Mouse (Mus musculus) v-Abl transformed pro-B cells (cell line): ENCODE results near the gene Nsfl1c.
"Not testable (repeated sequence)": the region's sequence is repeated elsewhere in the genome, so short reads cannot be mapped to it uniquely, and the experiment has no call there.

Experiments
- in situ Hi-C, 2 experiments: fragments of 400-800 bp; cut with MboI; formaldehyde crosslinking; loops; one replicate each; pipeline ENCODE4 v1.15.1; 2025; ENCODE audit not compliant: unreplicated experiment in 2 of 2

The Nsfl1c gene

DNA sequence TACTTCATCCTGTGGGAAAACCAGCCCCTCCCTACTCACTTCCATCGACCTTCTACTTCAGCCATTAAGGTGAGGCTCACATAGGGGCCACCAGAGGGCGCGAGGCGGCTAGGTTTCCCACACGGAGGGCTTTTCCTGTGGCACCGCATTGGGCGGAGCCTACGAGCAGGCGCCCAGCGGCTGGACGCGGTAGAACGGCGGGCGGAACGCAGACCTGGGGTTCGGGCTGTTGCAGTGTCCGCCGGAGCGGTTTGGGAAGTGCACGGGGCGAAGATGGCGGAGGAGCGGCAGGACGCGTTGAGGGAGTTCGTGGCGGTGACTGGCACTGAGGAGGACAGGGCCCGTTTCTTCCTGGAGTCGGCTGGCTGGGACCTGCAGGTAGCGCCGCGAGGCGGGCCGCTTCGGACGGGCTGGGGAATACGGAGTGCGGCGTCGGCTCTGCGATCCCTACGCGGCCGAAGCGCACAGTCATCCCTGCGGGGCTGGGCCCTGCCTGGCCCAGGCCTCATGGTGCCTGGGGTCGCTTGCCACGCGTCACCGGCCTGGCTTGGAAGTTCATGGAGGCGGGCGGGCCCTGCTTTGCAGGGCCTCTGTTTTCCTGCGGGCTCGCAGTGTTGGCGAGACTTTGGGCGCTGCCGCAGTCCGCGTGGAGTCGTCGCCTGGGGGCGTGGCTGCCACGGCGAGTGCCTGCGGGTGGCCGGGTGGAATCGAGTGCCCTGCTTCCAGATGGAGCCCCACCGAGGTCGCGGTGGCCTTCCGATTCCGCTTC lies at the start of gene Nsfl1c:
Nsfl1c (plus strand) TSS at position 148 of the 769 bp plus-strand sequence.
- in situ Hi-C loops: loop anchor here (5.0 to 10.0 kb wide), 5 partner anchors 191 to 819 kb away; partner anchors contain the start of gene Psmf1 (in 2 of the 2)

DNA sequence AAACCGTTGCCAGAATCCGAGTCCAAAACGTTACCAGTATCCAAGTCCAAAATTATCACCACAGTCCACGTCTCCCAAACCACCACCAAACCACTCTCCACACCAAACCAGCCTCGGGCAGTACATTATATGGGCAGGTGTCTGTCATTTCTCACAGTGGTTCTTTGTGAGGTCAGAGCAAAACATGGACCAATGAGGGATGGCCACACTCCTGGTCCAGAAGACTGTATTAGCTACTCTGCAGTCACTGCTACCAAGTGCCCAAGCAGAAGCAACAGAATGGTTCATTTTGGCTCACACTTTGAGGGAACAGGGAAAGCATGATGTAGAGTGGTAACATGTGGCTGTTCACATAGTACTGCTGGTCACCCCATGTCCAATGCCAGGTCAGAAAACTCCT lies 17.9 kb upstream of the Nsfl1c start, which contains the start of gene 4921509C19Rik:
4921509C19Rik (minus strand) TSS at position 101 of the 400 bp plus-strand sequence.
- in situ Hi-C loops: not testable (repeated sequence)

DNA sequence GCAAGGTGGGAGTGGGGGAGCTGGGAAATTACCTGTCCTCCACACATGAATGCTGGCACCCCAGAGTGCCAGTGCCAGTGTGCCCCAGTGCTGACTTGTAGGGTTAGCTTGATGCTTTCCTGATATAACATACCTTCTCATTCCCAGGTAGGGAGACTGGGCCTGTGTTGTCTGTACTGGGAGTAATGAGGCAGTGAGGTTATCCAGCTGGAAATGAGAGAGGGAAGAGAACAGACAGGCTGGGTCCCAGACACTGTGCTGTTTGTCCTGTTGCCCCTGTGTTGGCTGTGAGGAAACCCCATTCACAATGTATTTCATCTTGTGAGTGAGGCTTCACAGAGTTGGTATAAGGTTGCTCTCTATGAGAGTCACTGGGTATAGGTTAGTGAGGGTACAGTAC lies 7.5 kb upstream of the Nsfl1c start:
- in situ Hi-C loops: no loop called here

DNA sequence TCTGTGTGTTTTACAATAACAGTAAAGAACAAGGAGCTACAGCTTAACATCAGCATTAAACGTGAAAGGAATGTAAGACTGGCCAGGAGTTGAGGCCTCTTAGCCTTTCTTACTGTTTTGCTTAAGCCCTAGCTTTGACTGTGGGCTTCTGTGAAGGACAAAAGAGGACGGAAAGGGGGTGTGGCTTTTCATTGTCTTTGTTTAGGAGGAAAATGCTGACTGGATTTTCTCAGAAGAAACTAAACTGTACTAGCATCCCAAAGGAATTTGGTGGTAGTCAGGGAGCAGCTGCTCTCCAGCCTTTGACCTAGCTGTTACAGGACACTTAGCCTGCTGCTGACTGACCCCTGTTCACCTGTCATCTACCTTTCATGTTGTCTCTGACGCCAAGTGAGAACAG lies 4.4 kb downstream of the Nsfl1c start:
- in situ Hi-C loops: loop anchor here (5.0 to 10.0 kb wide), 4 partner anchors 49 to 824 kb away; no protein-coding TSS in a partner anchor

DNA sequence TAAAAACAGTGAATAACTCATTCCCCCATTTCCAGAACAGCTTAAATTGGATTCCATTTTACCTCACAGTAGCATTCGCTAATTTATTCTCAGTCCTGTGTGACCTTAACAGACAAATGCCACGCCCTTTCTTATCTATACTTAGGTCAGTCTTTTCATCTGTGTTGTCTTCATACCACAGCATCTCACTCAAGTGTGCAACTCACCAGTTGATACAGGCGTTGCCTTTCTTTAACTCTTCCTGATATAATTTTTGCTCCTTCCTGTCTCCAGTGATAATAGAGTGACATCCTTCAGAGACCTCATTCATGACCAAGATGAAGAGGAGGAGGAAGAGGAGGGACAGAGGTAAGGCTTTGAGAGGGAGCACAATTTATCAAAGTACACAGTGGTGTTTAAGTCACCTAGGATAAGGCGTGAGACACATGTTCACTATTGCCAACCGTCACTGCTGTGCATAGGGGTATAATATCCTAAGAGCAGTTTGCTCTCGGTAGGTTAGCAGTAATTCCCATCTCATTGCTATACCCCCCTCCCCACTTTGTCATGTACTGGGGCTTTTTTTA lies 6.5 kb downstream of the Nsfl1c start:
- in situ Hi-C loops: loop anchor here (5.0 to 25.0 kb wide), 3 partner anchors 42 to 362 kb away; partner anchors contain the start of gene Fkbp1a (in 1 of the 2)

DNA sequence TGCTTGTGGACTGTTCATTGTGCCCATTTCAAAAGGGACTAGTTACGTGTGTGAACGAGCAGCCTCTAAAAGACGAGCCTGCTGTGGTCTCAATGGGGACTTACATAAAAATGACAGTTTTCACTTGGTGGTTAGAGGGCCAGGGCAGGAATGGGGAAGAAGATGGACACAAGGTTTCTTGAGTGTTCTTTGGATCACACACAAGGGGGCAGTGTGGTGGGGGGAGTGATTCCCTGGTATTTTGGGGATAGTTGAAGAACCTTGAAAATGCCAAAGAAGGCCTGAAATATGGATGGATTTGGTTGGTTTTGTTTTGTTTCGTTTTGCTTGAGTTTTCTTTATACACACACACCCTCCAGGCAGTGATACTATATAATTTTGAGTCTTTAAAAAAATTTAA lies 10.2 kb downstream of the Nsfl1c start:
- in situ Hi-C loops: loop anchor here (5.0 to 25.0 kb wide), 3 partner anchors 38 to 358 kb away; partner anchors contain the start of gene Fkbp1a (in 1 of the 2)

DNA sequence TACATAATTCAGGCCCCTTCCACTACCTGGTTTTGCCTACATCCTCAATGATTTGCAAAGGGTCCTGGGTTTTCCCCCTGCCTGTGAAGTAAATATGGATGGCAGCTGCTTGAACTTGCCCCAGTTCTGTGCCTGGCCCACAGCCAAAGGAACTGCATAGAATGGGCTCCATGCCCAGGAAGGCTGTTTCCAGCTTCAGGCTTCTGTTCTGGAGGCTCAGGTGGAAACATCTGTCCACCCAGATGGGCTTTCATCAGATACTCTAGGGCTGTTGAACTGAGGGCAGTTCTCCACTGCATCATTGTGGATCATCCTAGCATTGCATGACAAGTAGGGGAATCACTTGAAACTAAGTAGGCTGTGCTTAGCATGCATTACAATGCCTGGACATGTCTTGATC lies 18.2 kb downstream of the Nsfl1c start:
- in situ Hi-C loops: loop anchor here in 1 of 2 experiments (25.0 kb wide), 1 partner anchor 350 kb away; no protein-coding TSS in a partner anchor

DNA sequence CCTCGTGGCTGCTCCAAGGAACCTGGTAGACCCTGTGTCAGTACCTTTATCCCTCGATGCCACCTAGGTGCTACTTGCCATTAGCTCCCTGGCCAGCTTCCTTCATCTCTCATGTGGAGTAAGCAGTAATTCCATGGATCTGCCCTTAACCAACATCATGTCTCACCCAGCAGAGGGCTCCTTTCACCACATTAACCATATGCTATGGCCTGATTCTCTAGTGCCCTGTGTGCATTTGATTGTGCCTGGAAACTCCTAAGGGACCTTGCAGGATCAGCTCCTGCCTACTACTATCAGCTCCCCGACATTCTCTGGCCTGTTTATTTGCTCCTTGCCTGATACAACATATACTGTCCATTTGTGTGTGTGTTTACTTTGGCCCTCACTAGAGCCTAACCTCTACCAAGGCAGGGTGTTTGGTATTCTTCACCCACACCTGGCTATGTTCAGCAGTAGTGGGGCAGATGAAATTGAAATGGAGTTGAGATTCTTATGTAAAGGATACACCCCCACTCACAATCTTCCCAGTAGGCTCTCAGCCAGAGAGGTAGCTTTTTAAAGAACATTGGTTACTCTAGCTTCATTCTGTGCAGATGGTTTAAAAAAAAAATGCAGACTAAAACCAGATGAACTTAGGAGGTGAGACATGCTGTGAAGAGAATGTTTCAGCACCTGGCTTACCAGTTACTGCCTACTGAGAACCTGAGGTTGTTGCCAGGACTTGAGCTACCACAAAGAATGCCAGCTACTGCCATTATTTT lies 19.7 kb downstream of the Nsfl1c start:
- in situ Hi-C loops: loop anchor here in 1 of 2 experiments (25.0 kb wide), 1 partner anchor 349 kb away; no protein-coding TSS in a partner anchor

DNA sequence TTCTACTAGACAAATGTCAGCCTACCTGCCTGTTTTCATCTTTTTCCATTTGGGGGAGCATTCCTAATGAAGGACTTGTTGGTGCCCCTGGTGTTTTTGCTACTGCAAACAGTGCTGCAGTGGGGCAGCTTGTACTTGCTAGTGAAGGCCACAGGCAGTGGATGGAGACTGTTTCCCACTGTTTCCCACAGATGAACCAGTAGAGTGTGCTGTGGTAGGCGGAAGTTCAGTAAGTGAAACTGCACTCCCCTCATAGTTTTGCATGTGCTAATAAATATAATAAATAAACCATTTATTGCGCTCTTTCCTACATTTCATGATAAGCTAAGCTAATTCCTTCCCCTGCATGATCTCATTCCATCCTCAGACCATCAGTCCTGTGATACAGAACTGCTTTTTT lies 25.0 kb downstream of the Nsfl1c start:
- in situ Hi-C loops: loop anchor here in 1 of 2 experiments (25.0 kb wide), 1 partner anchor 343 kb away; no protein-coding TSS in a partner anchor

DNA sequence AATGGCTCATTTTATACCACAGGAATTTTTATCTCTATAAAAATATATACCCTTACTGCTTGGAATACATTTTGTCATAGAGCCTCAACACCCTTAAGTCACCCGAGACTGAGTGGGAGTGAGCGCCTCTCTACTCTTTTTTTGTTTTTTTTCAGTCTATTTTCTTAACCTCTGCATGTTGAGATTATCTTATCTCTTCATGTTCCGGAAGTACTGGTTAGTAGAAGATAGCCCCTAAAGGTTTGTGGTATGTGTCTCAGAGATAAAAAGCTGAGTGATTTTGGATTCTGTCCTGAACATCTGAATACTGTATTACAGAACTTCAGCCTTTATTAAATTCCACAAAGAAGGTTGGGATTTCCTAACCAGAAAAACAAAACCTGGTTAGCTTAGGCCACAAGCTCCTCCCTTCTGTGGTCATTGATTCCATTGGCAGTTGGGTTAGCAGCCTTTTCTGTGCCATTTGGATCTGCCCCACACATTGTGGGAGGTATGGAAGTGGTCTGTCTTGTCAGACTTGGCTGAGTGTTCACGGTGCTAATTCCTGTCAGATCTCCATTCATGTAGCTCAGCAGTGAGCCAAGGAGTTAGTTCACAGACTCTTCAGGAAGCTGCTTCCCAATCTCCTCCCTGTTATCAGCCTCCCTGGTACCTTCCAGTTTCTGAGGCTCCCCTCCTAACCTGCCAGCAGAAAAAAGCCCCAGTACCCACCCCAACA lies 30.5 kb downstream of the Nsfl1c start:
- in situ Hi-C loops: loop anchor here (25.0 kb wide), 5 partner anchors 338 to 962 kb away; partner anchors contain the start of genes Csnk2a1 (in 1 of the 2), Cst7 (in 1 of the 2), Fam110a (in 1 of the 2) and Slc52a3 (in 1 of the 2)

DNA sequence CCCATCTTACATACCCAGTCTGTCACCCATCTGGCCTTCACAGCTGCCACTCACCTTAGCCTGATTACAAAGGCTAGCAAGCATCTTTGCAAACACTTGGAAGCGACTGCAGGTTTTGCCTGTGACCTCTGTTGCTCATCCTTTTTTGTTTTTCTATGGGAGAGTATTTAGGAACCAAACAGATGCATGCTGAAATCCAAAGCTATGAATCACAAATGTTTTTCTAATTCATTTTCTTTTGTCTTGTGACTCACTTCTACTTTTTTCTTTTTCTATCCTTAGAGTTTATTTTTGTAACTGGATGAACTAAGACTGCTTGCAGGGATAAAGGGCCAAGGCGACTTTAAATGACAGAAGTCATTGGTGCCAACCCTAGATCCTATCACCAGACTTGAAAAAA lies 31.5 kb downstream of the Nsfl1c start:
- in situ Hi-C loops: loop anchor here (25.0 kb wide), 4 partner anchors 462 to 963 kb away; partner anchors contain the start of genes Csnk2a1 (in 1 of the 2), Cst7 (in 1 of the 2), Fam110a (in 1 of the 2) and Slc52a3 (in 1 of the 2)

DNA sequence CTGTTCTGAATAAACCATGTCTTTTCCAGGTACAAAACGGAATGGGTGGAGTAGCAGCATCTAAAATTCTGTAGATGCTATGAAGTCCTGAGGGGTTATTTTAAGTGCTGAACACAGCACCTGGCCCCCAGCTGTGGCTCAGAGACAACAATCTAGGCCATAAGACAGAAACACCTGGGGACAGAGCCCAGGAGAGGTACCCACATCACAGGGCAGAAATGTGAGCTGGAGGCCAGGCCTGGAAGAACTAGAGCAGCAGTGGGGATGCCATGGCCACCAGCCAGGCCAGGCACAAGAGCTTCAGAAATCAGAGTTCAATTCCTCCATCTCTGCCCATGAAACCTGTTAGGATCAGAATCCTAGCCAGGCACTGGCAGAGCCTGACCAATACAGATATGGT lies 34.1 kb downstream of the Nsfl1c start:
- in situ Hi-C loops: loop anchor here (25.0 kb wide), 4 partner anchors 459 to 966 kb away; partner anchors contain the start of genes Csnk2a1 (in 1 of the 2), Cst7 (in 1 of the 2), Fam110a (in 1 of the 2) and Slc52a3 (in 1 of the 2)

DNA sequence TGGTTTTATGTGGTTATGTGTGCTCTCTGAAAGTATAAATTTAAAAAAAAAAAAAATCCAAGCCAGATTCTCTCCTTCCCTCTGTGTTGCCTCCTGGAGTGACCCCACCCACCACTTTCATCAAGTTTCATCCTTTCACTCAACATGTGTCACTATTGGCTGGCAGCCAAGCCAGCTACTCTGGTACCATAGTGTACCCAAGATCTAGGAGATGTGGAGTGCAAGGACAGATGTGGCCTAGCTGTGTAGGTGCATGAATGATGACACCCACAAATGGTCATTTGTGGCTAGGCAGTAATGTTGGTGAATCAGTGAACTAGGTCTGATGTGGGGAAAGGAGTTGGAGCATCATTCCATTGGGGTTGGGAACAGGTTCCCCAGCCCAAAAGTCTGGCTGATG lies 35.2 kb downstream of the Nsfl1c start:
- in situ Hi-C loops: loop anchor here (25.0 kb wide), 4 partner anchors 458 to 967 kb away; partner anchors contain the start of genes Csnk2a1 (in 1 of the 2), Cst7 (in 1 of the 2), Fam110a (in 1 of the 2) and Slc52a3 (in 1 of the 2)

DNA sequence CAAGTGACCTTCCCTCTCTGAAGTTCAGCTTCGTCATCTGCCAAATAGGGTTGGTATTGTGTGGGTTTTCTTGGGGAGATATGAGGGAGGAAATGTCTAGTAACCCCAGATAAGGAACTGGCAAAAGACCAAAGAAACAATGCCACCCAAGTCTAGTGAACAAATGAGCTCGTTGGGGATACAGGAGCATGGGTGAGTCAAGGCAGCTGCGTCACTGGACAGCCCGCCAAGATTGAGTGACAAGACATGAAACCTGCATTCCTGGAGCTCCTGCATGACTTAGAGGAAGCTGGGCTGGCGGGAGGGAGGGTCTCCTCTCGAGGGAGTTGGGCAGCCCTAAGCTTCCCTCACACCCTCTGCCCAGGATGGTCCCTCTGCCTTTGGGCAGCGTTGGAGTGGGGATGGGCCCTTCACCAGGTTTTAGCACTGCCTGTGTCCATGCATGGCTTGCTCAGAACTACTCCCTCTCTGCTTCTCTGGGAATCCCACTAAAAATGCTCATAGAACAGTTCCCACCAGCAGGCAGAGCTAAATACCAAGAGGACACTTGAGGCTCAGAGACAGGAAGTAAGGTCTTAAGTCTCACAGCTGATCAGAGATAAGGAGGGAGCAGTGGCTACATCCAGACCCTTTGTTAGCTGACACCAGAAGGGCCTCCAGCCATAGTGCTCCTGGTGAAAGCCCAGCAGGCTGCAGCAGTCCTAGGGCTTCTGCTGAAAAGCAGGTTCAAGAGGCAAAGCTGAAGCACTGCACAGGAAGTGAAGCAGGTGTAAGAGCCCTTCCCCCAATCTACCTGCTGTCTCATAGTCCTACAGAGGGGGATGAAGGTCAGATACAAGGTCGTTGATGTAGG lies 36.6 kb downstream of the Nsfl1c start:
- in situ Hi-C loops: loop anchor here (25.0 kb wide), 4 partner anchors 457 to 968 kb away; partner anchors contain the start of genes Csnk2a1 (in 1 of the 2), Cst7 (in 1 of the 2), Fam110a (in 1 of the 2) and Slc52a3 (in 1 of the 2)

DNA sequence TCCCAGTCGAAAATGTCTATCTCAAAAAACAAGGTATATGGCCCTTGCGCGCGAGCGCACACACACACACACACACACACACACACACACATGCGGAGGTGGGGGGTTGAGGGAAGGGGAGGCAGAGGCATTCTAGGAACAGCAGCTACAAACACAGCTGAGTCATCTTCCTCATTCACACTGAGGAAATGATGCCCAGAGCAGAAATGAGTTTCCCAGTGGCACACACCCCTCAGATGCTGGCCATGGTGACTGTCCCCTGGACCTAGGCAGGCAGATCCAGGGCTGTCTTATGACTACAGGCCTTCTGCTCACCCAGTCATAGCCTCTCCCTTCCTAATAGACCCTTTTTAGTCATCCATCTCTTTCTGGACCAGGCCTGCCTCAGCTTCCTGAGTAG lies 39.6 kb downstream of the Nsfl1c start:
- in situ Hi-C loops: loop anchor here (25.0 kb wide), 4 partner anchors 454 to 971 kb away; partner anchors contain the start of genes Csnk2a1 (in 1 of the 2), Cst7 (in 1 of the 2), Fam110a (in 1 of the 2) and Slc52a3 (in 1 of the 2)

DNA sequence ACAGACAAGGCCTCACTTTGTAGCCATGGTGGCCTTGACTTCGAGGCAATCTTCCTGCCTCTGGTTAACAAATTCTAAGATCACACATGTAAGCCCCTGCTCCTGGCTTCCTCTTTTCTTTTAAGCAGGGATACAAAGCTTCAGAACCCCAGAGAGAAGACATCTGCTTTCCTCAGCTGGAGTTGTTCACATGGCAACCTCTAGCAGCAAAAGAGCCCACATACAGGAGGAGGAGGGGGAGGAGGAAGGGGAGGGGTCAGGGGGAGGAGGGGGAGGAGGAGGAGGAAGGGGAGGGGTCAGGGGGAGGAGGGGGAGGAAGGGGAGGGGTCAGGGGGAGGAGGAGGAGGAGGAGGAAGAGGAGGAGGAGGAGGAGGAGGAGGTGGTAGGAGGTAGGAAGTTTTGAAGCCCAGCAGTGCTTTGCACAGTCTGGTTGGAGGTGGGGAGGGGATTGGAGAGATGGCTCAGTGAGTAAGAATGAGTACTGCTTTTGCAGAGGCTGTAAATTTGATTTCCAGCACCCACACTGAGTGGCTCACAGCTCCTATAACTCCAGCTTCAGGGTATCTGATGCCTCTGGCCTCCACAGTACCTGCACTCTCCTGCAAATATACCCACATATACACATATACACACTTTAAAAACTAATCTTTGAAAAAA lies 42.1 kb downstream of the Nsfl1c start:
- in situ Hi-C loops: loop anchor here (25.0 kb wide), 4 partner anchors 451 to 974 kb away; partner anchors contain the start of genes Csnk2a1 (in 1 of the 2), Cst7 (in 1 of the 2), Fam110a (in 1 of the 2) and Slc52a3 (in 1 of the 2)

DNA sequence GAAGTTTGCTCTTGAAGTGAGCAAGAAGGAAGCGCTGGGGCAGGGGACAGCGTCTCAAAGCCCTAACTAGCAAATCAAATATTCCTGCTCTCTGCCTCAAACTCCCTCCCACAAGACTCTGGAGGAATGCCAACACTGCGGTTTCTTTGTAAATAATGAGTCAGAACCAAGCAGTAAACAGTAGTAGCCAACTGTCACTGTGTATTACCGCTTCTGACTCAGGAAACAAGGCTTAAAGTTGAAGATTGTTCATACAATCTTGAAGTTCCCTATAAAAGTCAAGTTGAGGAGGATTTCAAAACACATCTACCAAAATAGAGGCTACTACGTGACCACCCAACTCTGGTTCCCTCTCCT lies 42.6 kb downstream of the Nsfl1c start:
- in situ Hi-C loops: loop anchor here (25.0 kb wide), 4 partner anchors 451 to 974 kb away; partner anchors contain the start of genes Csnk2a1 (in 1 of the 2), Cst7 (in 1 of the 2), Fam110a (in 1 of the 2) and Slc52a3 (in 1 of the 2)
